Mouse (Mus musculus): ENCODE data around the gene 9430097D07Rik.
A peak's percentile ranks its signal among the peaks of the same experiment; 100 is the strongest.

9430097D07Rik gene

GRCm38 (mm10) chr2:32575586-32576160 is at the start of gene 9430097D07Rik:
9430097D07Rik (minus strand) TSS chr2:32575684.
- no peak for DNase-seq (ENCODE audit: low spot score in 2 of 2)

- DNase-seq (ENCODE audit: low spot score in 2 of 2): no peak
These were observed 48.7 kb upstream of the 9430097D07Rik start for GRCm38 (mm10) chr2:32624111-32624748.

GRCm38 (mm10) chr2:32621517-32621859 is 46.0 kb upstream of the 9430097D07Rik start, which contains the start of gene Ak1:
Ak1 (plus strand) TSS chr2:32621758.
- DNase-seq (ENCODE audit: low spot score in 2 of 2): no peak

- no peak for DNase-seq (ENCODE audit: low spot score in 2 of 2)
These were observed 45.4 kb upstream of the 9430097D07Rik start for GRCm38 (mm10) chr2:32620682-32621516.

- no peak for DNase-seq (ENCODE audit: low spot score in 2 of 2)
These were observed 42.6 kb upstream of the 9430097D07Rik start for GRCm38 (mm10) chr2:32618051-32618450.

GRCm38 (mm10) chr2:32617601-32618000 is 42.1 kb upstream of the 9430097D07Rik start:
- DNase-seq (ENCODE audit: low spot score in 2 of 2): no peak

- DNase-seq (ENCODE audit: low spot score in 2 of 2): no peak
These were observed 41.6 kb upstream of the 9430097D07Rik start for GRCm38 (mm10) chr2:32617109-32617508.

GRCm38 (mm10) chr2:32612274-32612673 is 36.8 kb upstream of the 9430097D07Rik start:
- DNase-seq (ENCODE audit: low spot score in 2 of 2): no peak

GRCm38 (mm10) chr2:32610610-32611229 is 35.2 kb upstream of the 9430097D07Rik start:
- DNase-seq (ENCODE audit: low spot score in 2 of 2): no peak

GRCm38 (mm10) chr2:32608778-32609435 is 33.4 kb upstream of the 9430097D07Rik start:
- no peak for DNase-seq (ENCODE audit: low spot score in 2 of 2)

GRCm38 (mm10) chr2:32608141-32608777 is 32.8 kb upstream of the 9430097D07Rik start:
- DNase-seq (ENCODE audit: low spot score in 2 of 2): peak; percentile 63 to 76

- DNase-seq (ENCODE audit: low spot score in 2 of 2): peak in 1 of 2 experiments; percentile 48
These were observed 31.9 kb upstream of the 9430097D07Rik start for GRCm38 (mm10) chr2:32607262-32607947.

GRCm38 (mm10) chr2:32606161-32607142 is 31.0 kb upstream of the 9430097D07Rik start:
- peak; percentile 83 to 88 for DNase-seq (ENCODE audit: low spot score in 2 of 2)

- no peak for DNase-seq (ENCODE audit: low spot score in 2 of 2)
These were observed 29.1 kb upstream of the 9430097D07Rik start for GRCm38 (mm10) chr2:32604631-32605030.

- peak; percentile 80 to 92 for DNase-seq (ENCODE audit: low spot score in 2 of 2)
These were observed 27.1 kb upstream of the 9430097D07Rik start for GRCm38 (mm10) chr2:32602600-32603054.

GRCm38 (mm10) chr2:32601417-32602065 is 26.1 kb upstream of the 9430097D07Rik start:
- DNase-seq (ENCODE audit: low spot score in 2 of 2): no peak

GRCm38 (mm10) chr2:32599409-32599808 is 23.9 kb upstream of the 9430097D07Rik start, which contains the start of gene St6galnac6:
St6galnac6 (plus strand) TSS chr2:32599709.
- DNase-seq (ENCODE audit: low spot score in 2 of 2): no peak

- DNase-seq (ENCODE audit: low spot score in 2 of 2): no peak
These were observed 23.0 kb upstream of the 9430097D07Rik start for GRCm38 (mm10) chr2:32598506-32598905.

- DNase-seq (ENCODE audit: low spot score in 2 of 2): no peak
These were observed 22.2 kb upstream of the 9430097D07Rik start for GRCm38 (mm10) chr2:32597699-32598098.

Data from urinary bladder, postnatal 4 days (tissue).